Mouse (Mus musculus): Measurements from ENCODE around the gene Taf5.
A peak's percentile ranks its signal among the peaks of the same experiment; 100 is the strongest.

Gene Taf5

GRCm38 (mm10) chr19:47067924-47068611 lies 522 bp downstream of the Taf5 start:
- peak; percentile 98 for DNase-seq

GRCm38 (mm10) chr19:47088226-47088625 lies 20.7 kb downstream of the Taf5 start:
- peak; percentile 79 for DNase-seq

- DNase-seq = peak; percentile 74
Measured at GRCm38 (mm10) chr19:47089718-47090525, 22.4 kb downstream of the Taf5 start.

GRCm38 (mm10) chr19:47090550-47091156 lies 23.1 kb downstream of the Taf5 start, which contains the start of the genes Usmg5 and Pdcd11:
TSS of gene Usmg5 (minus strand) at chr19:47090647.
TSS of gene Pdcd11 (plus strand) at chr19:47090768.
- peak; percentile 100 for DNase-seq

GRCm38 (mm10) chr19:47101080-47101479 lies 33.5 kb downstream of the Taf5 start:
- no peak for DNase-seq

GRCm38 (mm10) chr19:47104641-47105271 lies 37.2 kb downstream of the Taf5 start:
- no peak for DNase-seq

- no peak for DNase-seq
Measured at GRCm38 (mm10) chr19:47118634-47119033, 51.1 kb downstream of the Taf5 start.

- no peak for DNase-seq
Measured at GRCm38 (mm10) chr19:47121054-47121453, 53.5 kb downstream of the Taf5 start.

- no peak for DNase-seq
Measured at GRCm38 (mm10) chr19:47122802-47123201, 55.3 kb downstream of the Taf5 start.

- DNase-seq = peak; percentile 84
Measured at GRCm38 (mm10) chr19:47128164-47128563, 60.6 kb downstream of the Taf5 start.

GRCm38 (mm10) chr19:47128835-47129234 lies 61.3 kb downstream of the Taf5 start:
- peak; percentile 75 for DNase-seq

GRCm38 (mm10) chr19:47130551-47131125 lies 63.1 kb downstream of the Taf5 start:
- peak; percentile 72 for DNase-seq
